Mouse (Mus musculus) mouse embryonic stem cell (cell line): ENCODE measurements around the gene Limch1.

Experiments used
- in situ Hi-C, 2 experiments: fragments of 300-500 bp; cut with MboI; formaldehyde crosslinking; loops; 1 replicate in 1 of 2; 3 replicates in 1 of 2; pipeline ENCODE4 v1.14.3; 2019 to 2020; ENCODE audit warnings: low sequenced_read_pairs in 2 of 2, low pct_unique_long_range_greater_than_20kb in 1 of 2, mixed read lengths in 1 of 2; ENCODE audit not compliant: unreplicated experiment in 1 of 2

The Limch1 gene

GRCm38 (mm10) chr5:66854263-66854662, 108.6 kb downstream of the Limch1 start:
- in situ Hi-C loops, result no loop called here

GRCm38 (mm10) chr5:66855358-66856107, 109.9 kb downstream of the Limch1 start:
- in situ Hi-C loops, result no loop called here

GRCm38 (mm10) chr5:66859506-66859905, 113.9 kb downstream of the Limch1 start:
- in situ Hi-C loops, result no loop called here

- in situ Hi-C loops, result no loop called here
Measured at GRCm38 (mm10) chr5:66861232-66862035, 115.8 kb downstream of the Limch1 start.

- in situ Hi-C loops, result no loop called here
Measured at GRCm38 (mm10) chr5:66862151-66862550, 116.5 kb downstream of the Limch1 start.

- in situ Hi-C loops, result no loop called here
Measured at GRCm38 (mm10) chr5:66865229-66865628, 119.6 kb downstream of the Limch1 start.

- in situ Hi-C loops, result no loop called here
Measured at GRCm38 (mm10) chr5:66866019-66866418, 120.4 kb downstream of the Limch1 start.

- in situ Hi-C loops, result no loop called here
Measured at GRCm38 (mm10) chr5:66869545-66869944, 123.9 kb downstream of the Limch1 start.

- in situ Hi-C loops, result no loop called here
Measured at GRCm38 (mm10) chr5:66871521-66872050, 126.0 kb downstream of the Limch1 start.

- in situ Hi-C loops, result no loop called here
Measured at GRCm38 (mm10) chr5:66872053-66872452, 126.4 kb downstream of the Limch1 start.

GRCm38 (mm10) chr5:66872681-66873080, 127.1 kb downstream of the Limch1 start:
- in situ Hi-C loops, result no loop called here

GRCm38 (mm10) chr5:66876018-66876805, 130.6 kb downstream of the Limch1 start:
- in situ Hi-C loops, result no loop called here

GRCm38 (mm10) chr5:66877066-66877465, 131.4 kb downstream of the Limch1 start:
- in situ Hi-C loops, result no loop called here

- in situ Hi-C loops, result no loop called here
Measured at GRCm38 (mm10) chr5:66881901-66882341, 136.3 kb downstream of the Limch1 start.

- in situ Hi-C loops, result no loop called here
Measured at GRCm38 (mm10) chr5:66882718-66883117, 137.1 kb downstream of the Limch1 start.

GRCm38 (mm10) chr5:66884505-66884904, 138.9 kb downstream of the Limch1 start:
- in situ Hi-C loops, result no loop called here

GRCm38 (mm10) chr5:66886410-66887120, 140.9 kb downstream of the Limch1 start:
- in situ Hi-C loops, result no loop called here

- in situ Hi-C loops, result no loop called here
Measured at GRCm38 (mm10) chr5:66888061-66888460, 142.4 kb downstream of the Limch1 start.
